ENCODE assay signal across 8 mouse cellular contexts in genomic region chr8:105397747-105398146, GRCm38 (mm10). TPM values are rescaled to one million over a fixed set of nuclear protein-coding genes. Genes with fewer than 3 reads are reported as not detected.
A peak's percentile ranks its signal among the peaks of the same experiment; 100 is the strongest.
DNase-seq lines count a peak whose midpoint lies in the region; ATAC-seq and TF ChIP-seq lines count a peak whose summit lies in the region.

No protein-coding gene starts in this region.

- no peaks in the 10 kb centered on the region for H3K4me1 ChIP-seq in liver, embryonic 14.5 days (replicated peaks; ENCODE audit: control insufficient read depth in 2 of 2, insufficient read depth in 2 of 2, low read length in 1 of 2)
- no peaks in the 10 kb centered on the region for H3K4me1 ChIP-seq in liver, embryonic 11.5 days (replicated peaks; ENCODE audit: control insufficient read depth, insufficient read depth, low read length)
- no peaks in the 10 kb centered on the region for H3K4me1 ChIP-seq in heart, postnatal 0 days (ENCODE audit: control insufficient read depth, insufficient read depth)
- H3K4me1 ChIP-seq in forebrain, embryonic 15.5 days: peaks cover 7% of the 10 kb centered on the region; the same call in 1 of the 2 replicates

- TF ChIP-seq CTCF in liver, embryonic 14.5 days (IDR thresholded peaks at IDR 0.05; ENCODE audit: low read depth): peak; percentile 68
- peak; percentile 64 for TF ChIP-seq CTCF in heart, postnatal 0 days (IDR thresholded peaks at IDR 0.05; ENCODE audit: low read depth)

- no peaks in the 10 kb centered on the region for H3K27me3 ChIP-seq in liver, embryonic 14.5 days (ENCODE audit: control insufficient read depth, insufficient read depth, low read length)
- no peaks in the 10 kb centered on the region for H3K27me3 ChIP-seq in liver, embryonic 11.5 days (replicated peaks; ENCODE audit: control insufficient read depth, insufficient read depth, low read length)
- H3K27me3 ChIP-seq in heart, postnatal 0 days (ENCODE audit: control insufficient read depth, insufficient read depth, low read length): 0 out of 2 replicates have a peak, but pooled peaks cover 10% of the 10 kb centered on the region
- H3K27me3 ChIP-seq in forebrain, embryonic 15.5 days: no peaks in the 10 kb centered on the region

- H3K36me3 ChIP-seq in liver, embryonic 14.5 days (replicated peaks; ENCODE audit: control insufficient read depth, insufficient read depth, low read depth): no peaks in the 10 kb centered on the region
- H3K36me3 ChIP-seq in liver, embryonic 11.5 days (ENCODE audit: control insufficient read depth, insufficient read depth, low read length): no peaks in the 10 kb centered on the region
- H3K36me3 ChIP-seq in heart, postnatal 0 days (replicated peaks; ENCODE audit: control insufficient read depth, insufficient read depth, low read length): no peaks in the 10 kb centered on the region
- no peaks in the 10 kb centered on the region for H3K36me3 ChIP-seq in forebrain, embryonic 15.5 days

- peak; percentile 37 to 83 for DNase-seq in adrenal gland, adult (ENCODE audit: inconsistent age in 2 of 2, low spot score in 1 of 2)
- DNase-seq in adrenal gland, postnatal 4 days (ENCODE audit: low spot score in 2 of 2): no peak
- peak; percentile 9 to 26 (median 24) for DNase-seq in liver, embryonic 14.5 days (ENCODE audit: low read depth in 3 of 3, low spot score in 3 of 3)
- no peak for DNase-seq in liver, embryonic 11.5 days (ENCODE audit: low spot score)
- DNase-seq in c-Kit-positive CD71-positive TER-119-negative erythroid progenitor cells, embryonic 14.5 days (ENCODE audit: low read depth): peak; percentile 23
- peak; percentile 55 for DNase-seq in heart, postnatal 0 days (ENCODE audit: low spot score)
- peak; percentile 68 for DNase-seq in lung, postnatal 14 days

- no peak overlapping the region for H3K4me3 ChIP-seq in liver, embryonic 14.5 days (ENCODE audit: insufficient read depth in 1 of 2, low read depth in 2 of 2, low read length in 2 of 2)
- H3K4me3 ChIP-seq in liver, embryonic 11.5 days (ENCODE audit: low read depth, low read length): no peak overlapping the region
- no peak overlapping the region for H3K4me3 ChIP-seq in heart, postnatal 0 days (ENCODE audit: low read depth, low read length)
- no peak overlapping the region for H3K4me3 ChIP-seq in forebrain, embryonic 15.5 days

- no peak overlapping the region for H3K27ac ChIP-seq in liver, embryonic 14.5 days
- no peak overlapping the region for H3K27ac ChIP-seq in liver, embryonic 11.5 days (ENCODE audit: low read depth, low read length)
- H3K27ac ChIP-seq in heart, postnatal 0 days (ENCODE audit: low read depth): no peak overlapping the region
- H3K27ac ChIP-seq in forebrain, embryonic 15.5 days (replicated peaks): no peak overlapping the region

- WGBS in liver, embryonic 14.5 days (ENCODE audit: insufficient replicate concordance): 21% methylated on average over 3 of the region's 3 CpGs
- 35% methylated on average over 3 of the region's 3 CpGs for WGBS in liver, embryonic 11.5 days
- WGBS in heart, postnatal 0 days: 31% methylated on average over 3 of the region's 3 CpGs
- 35% methylated on average over 3 of the region's 3 CpGs for WGBS in forebrain, embryonic 15.5 days

- no peak for TF ChIP-seq EP300 in liver, embryonic 14.5 days (IDR thresholded peaks at IDR 0.05; ENCODE audit: low read depth)
- TF ChIP-seq EP300 in heart, postnatal 0 days (IDR thresholded peaks at IDR 0.05; ENCODE audit: low read depth): no peak

- no peak overlapping the region for H3K9ac ChIP-seq in liver, embryonic 14.5 days (replicated peaks)
- H3K9ac ChIP-seq in liver, embryonic 11.5 days (ENCODE audit: low read depth, low read length): no peak overlapping the region
- H3K9ac ChIP-seq in heart, postnatal 0 days (replicated peaks; ENCODE audit: low read depth, low read length): no peak overlapping the region
- no peak overlapping the region for H3K9ac ChIP-seq in forebrain, embryonic 15.5 days (replicated peaks)

- no peak for ATAC-seq in liver, embryonic 14.5 days (ENCODE audit: insufficient read depth)
- no peak for ATAC-seq in liver, embryonic 11.5 days (replicated peaks; ENCODE audit: low FRiP score)
- no peak for ATAC-seq in heart, postnatal 0 days (ENCODE audit: insufficient read depth, low read depth)
- ATAC-seq in forebrain, embryonic 15.5 days (replicated peaks): no peak

- no peaks in the 10 kb centered on the region for H3K9me3 ChIP-seq in liver, embryonic 14.5 days (ENCODE audit: control insufficient read depth, low read length)
- H3K9me3 ChIP-seq in liver, embryonic 11.5 days (ENCODE audit: control insufficient read depth, low read length): no peaks in the 10 kb centered on the region
- H3K9me3 ChIP-seq in heart, postnatal 0 days (replicated peaks; ENCODE audit: control insufficient read depth, low read length): no peaks in the 10 kb centered on the region
- no peaks in the 10 kb centered on the region for H3K9me3 ChIP-seq in forebrain, embryonic 15.5 days

- H3K4me2 ChIP-seq in liver, embryonic 14.5 days (ENCODE audit: low read depth): no peak overlapping the region
- no peak overlapping the region for H3K4me2 ChIP-seq in liver, embryonic 11.5 days
- H3K4me2 ChIP-seq in heart, postnatal 0 days (ENCODE audit: low read depth, low read length): no peak overlapping the region
- no peak overlapping the region for H3K4me2 ChIP-seq in forebrain, embryonic 15.5 days (replicated peaks)

RNA-seq across cellular contexts. Expression of gene Kctd19, which starts 15.6 kb away (rescaled TPM):
- not detected for total RNA-seq in adrenal gland, postnatal 4 days (2021)
- polyA plus RNA-seq in liver, embryonic 14.5 days (2012; rRNA removed): not detected in 2 replicates
- not detected in 2 replicates for polyA plus RNA-seq in liver, embryonic 14.5 days (2014; fragmentation: Nextera tagmentation; extraction: Ambion mirVana)
- polyA plus RNA-seq in liver, embryonic 11.5 days (2014; fragmentation: Nextera tagmentation; extraction: Ambion mirVana): not detected in 2 replicates
- not detected in 2 replicates for total RNA-seq in heart, postnatal 0 days (2014; rRNA removed; ENCODE audit: low replicate concordance)
- polyA plus RNA-seq in heart, postnatal 0 days (2015; fragmentation: Nextera tagmentation; extraction: Ambion mirVana): not detected in 2 replicates
- polyA plus RNA-seq in forebrain, embryonic 15.5 days (2015; fragmentation: Nextera tagmentation; extraction: Ambion mirVana): 0.10 TPM in 1 of 2 replicates, not detected in the other

RNA-seq across cellular contexts. Expression of gene Lrrc36, which starts 15.6 kb away (rescaled TPM):
- 1 to 10 TPM; 5.4 to 6.4 TPM for total RNA-seq in adrenal gland, postnatal 4 days (2021)
- 0.04 and 0.09 TPM in 2 replicates for polyA plus RNA-seq in liver, embryonic 14.5 days (2012; rRNA removed)
- 0.08 and 0.10 TPM in 2 replicates for polyA plus RNA-seq in liver, embryonic 14.5 days (2014; fragmentation: Nextera tagmentation; extraction: Ambion mirVana)
- 0.19 TPM in 1 of 2 replicates, not detected in the other for polyA plus RNA-seq in liver, embryonic 11.5 days (2014; fragmentation: Nextera tagmentation; extraction: Ambion mirVana)
- 0.23 TPM in 1 of 2 replicates, not detected in the other for total RNA-seq in heart, postnatal 0 days (2014; rRNA removed; ENCODE audit: low replicate concordance)
- polyA plus RNA-seq in heart, postnatal 0 days (2015; fragmentation: Nextera tagmentation; extraction: Ambion mirVana): 0.36 and 0.56 TPM in 2 replicates
- polyA plus RNA-seq in forebrain, embryonic 15.5 days (2015; fragmentation: Nextera tagmentation; extraction: Ambion mirVana): 0.52 and 0.88 TPM in 2 replicates

RNA-seq across cellular contexts. Expression of gene Plekhg4, which starts 24.7 kb away (rescaled TPM):
- 1 to 10 TPM in 1 of 2 experiments, under 1 TPM in 1; 0.25 to 1.2 TPM for total RNA-seq in adrenal gland, postnatal 4 days (2021)
- 0.08 TPM in 2 replicates for polyA plus RNA-seq in liver, embryonic 14.5 days (2012; rRNA removed)
- 0.06 TPM in 2 replicates for polyA plus RNA-seq in liver, embryonic 14.5 days (2014; fragmentation: Nextera tagmentation; extraction: Ambion mirVana)
- 0.30 TPM in 1 of 2 replicates, not detected in the other for polyA plus RNA-seq in liver, embryonic 11.5 days (2014; fragmentation: Nextera tagmentation; extraction: Ambion mirVana)
- not detected in 2 replicates for total RNA-seq in heart, postnatal 0 days (2014; rRNA removed; ENCODE audit: low replicate concordance)
- 0.03 and 0.08 TPM in 2 replicates for polyA plus RNA-seq in heart, postnatal 0 days (2015; fragmentation: Nextera tagmentation; extraction: Ambion mirVana)
- 1.1 and 1.7 TPM in 2 replicates for polyA plus RNA-seq in forebrain, embryonic 15.5 days (2015; fragmentation: Nextera tagmentation; extraction: Ambion mirVana)

RNA-seq across cellular contexts. Expression of gene Slc9a5, which starts 49.1 kb away (rescaled TPM):
- 1 to 10 TPM; 5.5 to 5.8 TPM for total RNA-seq in adrenal gland, postnatal 4 days (2021)
- polyA plus RNA-seq in liver, embryonic 14.5 days (2012; rRNA removed): 0.87 and 0.90 TPM in 2 replicates
- polyA plus RNA-seq in liver, embryonic 14.5 days (2014; fragmentation: Nextera tagmentation; extraction: Ambion mirVana): 0.08 and 0.14 TPM in 2 replicates
- 1.5 and 1.6 TPM in 2 replicates for polyA plus RNA-seq in liver, embryonic 11.5 days (2014; fragmentation: Nextera tagmentation; extraction: Ambion mirVana)
- total RNA-seq in heart, postnatal 0 days (2014; rRNA removed; ENCODE audit: low replicate concordance): 1.2 and 3.9 TPM in 2 replicates
- polyA plus RNA-seq in heart, postnatal 0 days (2015; fragmentation: Nextera tagmentation; extraction: Ambion mirVana): 0.27 and 0.41 TPM in 2 replicates
- 6.9 and 7.9 TPM in 2 replicates for polyA plus RNA-seq in forebrain, embryonic 15.5 days (2015; fragmentation: Nextera tagmentation; extraction: Ambion mirVana)

RNA-seq across cellular contexts. Expression of gene Fhod1, which starts 50.0 kb away (rescaled TPM):
- total RNA-seq in adrenal gland, postnatal 4 days (2021): 10 to 100 TPM; 17.9 to 18.8 TPM
- polyA plus RNA-seq in liver, embryonic 14.5 days (2012; rRNA removed): 3.4 and 4.4 TPM in 2 replicates
- polyA plus RNA-seq in liver, embryonic 14.5 days (2014; fragmentation: Nextera tagmentation; extraction: Ambion mirVana): 0.42 and 0.82 TPM in 2 replicates
- polyA plus RNA-seq in liver, embryonic 11.5 days (2014; fragmentation: Nextera tagmentation; extraction: Ambion mirVana): 2.3 and 3.1 TPM in 2 replicates
- 6.4 and 6.9 TPM in 2 replicates for total RNA-seq in heart, postnatal 0 days (2014; rRNA removed; ENCODE audit: low replicate concordance)
- polyA plus RNA-seq in heart, postnatal 0 days (2015; fragmentation: Nextera tagmentation; extraction: Ambion mirVana): 0.70 and 0.72 TPM in 2 replicates
- polyA plus RNA-seq in forebrain, embryonic 15.5 days (2015; fragmentation: Nextera tagmentation; extraction: Ambion mirVana): 0.34 and 0.48 TPM in 2 replicates

Comparison
In these comparisons a context has a peak if more than half of its experiments do, and no peak if none do; other contexts are left out.
1. DNase-seq: peak in adrenal gland, adult (2 of 2), liver, embryonic 14.5 days (3 of 3), c-Kit-positive CD71-positive TER-119-negative erythroid progenitor cells, embryonic 14.5 days (single experiment), heart, postnatal 0 days (single experiment) and lung, postnatal 14 days (single experiment); none in adrenal gland, postnatal 4 days (0 of 2) and liver, embryonic 11.5 days (single experiment).